Comparison of ENCODE assay signal across 11 mouse cellular contexts in genomic region chr10:99941665-99942064, GRCm38 (mm10).
DNase-seq lines count a peak whose midpoint lies in the region; ATAC-seq lines count a peak whose summit lies in the region.
"Had no signal": no experiment of that assay in that cellular context is flagged by ENCODE, and none has a peak within 500 bp of the region (broad histone marks: within the 10 kb centered on the region; RNA-seq: fewer than 3 reads in every experiment).

No protein-coding gene starts in this region.

- peak; percentile 1 to 9 for DNase-seq in cerebellum, postnatal 14 days
- peak; percentile 50 to 55 for DNase-seq in kidney, adult 8-10 months
- DNase-seq in ovary, postnatal 10 days (ENCODE audit: low spot score) = no peak
- no peak for DNase-seq in frontal cortex, postnatal 10 days (ENCODE audit: low spot score in 2 of 2)
- DNase-seq in right cerebral cortex, postnatal 25 days = no peak
- DNase-seq: thymus, postnatal 36 days had no signal

- H3K36me3 ChIP-seq in forebrain, embryonic 12.5 days (replicated peaks) = no peaks in the 10 kb centered on the region
- H3K36me3 ChIP-seq: embryonic facial prominence, embryonic 15.5 days had no signal

- no peak overlapping the region for H3K27ac ChIP-seq in forebrain, embryonic 12.5 days
- H3K27ac ChIP-seq: embryonic facial prominence, embryonic 15.5 days had no signal

- WGBS in forebrain, embryonic 12.5 days = 16% methylated on average over 11 of the region's 11 CpGs

- H3K4me2 ChIP-seq in forebrain, embryonic 12.5 days = no peak overlapping the region
- H3K4me2 ChIP-seq: embryonic facial prominence, embryonic 15.5 days had no signal

- H3K27me3 ChIP-seq in forebrain, embryonic 12.5 days = no peaks in the 10 kb centered on the region; the same call in 1 of the 2 replicates
- H3K27me3 ChIP-seq: embryonic facial prominence, embryonic 15.5 days had no signal

- H3K4me3 ChIP-seq in forebrain, embryonic 12.5 days (replicated peaks) = no peak overlapping the region
- H3K4me3 ChIP-seq: embryonic facial prominence, embryonic 15.5 days had no signal

- H3K4me1 ChIP-seq in forebrain, embryonic 12.5 days = peaks cover 11% of the 10 kb centered on the region; the same call in 1 of the 2 replicates
- H3K4me1 ChIP-seq: embryonic facial prominence, embryonic 15.5 days had no signal

- H3K9ac ChIP-seq in forebrain, embryonic 12.5 days = no peak overlapping the region
- H3K9ac ChIP-seq: embryonic facial prominence, embryonic 15.5 days had no signal

- no peak for ATAC-seq in cerebellum, adult (ENCODE audit: insufficient number of reproducible peaks, low FRiP score, low TSS enrichment)
- peak; percentile 36; the same call in 1 of the 2 replicates for ATAC-seq in forebrain, embryonic 12.5 days (ENCODE audit: low FRiP score)
- ATAC-seq in megakaryocyte progenitor cell, adult 5-6 weeks (replicated peaks; ENCODE audit: poor library complexity) = 0 out of 2 replicates have a peak, but pooled peaks have one; percentile 29
- ATAC-seq: intestine, embryonic 16.5 days had no signal

- H3K9me3 ChIP-seq in forebrain, embryonic 12.5 days = no peaks in the 10 kb centered on the region
- H3K9me3 ChIP-seq: embryonic facial prominence, embryonic 15.5 days had no signal

Comparison
In these comparisons a context has a peak if more than half of its experiments do, and no peak if none do; other contexts are left out.
1. DNase-seq: peak in cerebellum, postnatal 14 days (2 of 2) and kidney, adult 8-10 months (2 of 2); none in ovary, postnatal 10 days (single experiment), frontal cortex, postnatal 10 days (0 of 2) and right cerebral cortex, postnatal 25 days (single experiment).